Mouse (Mus musculus) forebrain, embryonic 13.5 days (tissue): ENCODE data around the gene Gpr19. TPM values are rescaled to one million over a fixed set of nuclear protein-coding genes. Genes with fewer than 3 reads are reported as not detected.

Experiments used
- ATAC-seq: fragments of 200-750 bp; cut with Nextera tagmentation; 2 replicates; pipeline ENCODE4 v1.8.0; 2017
- H3K27ac ChIP-seq: fragments of 300-500 bp; sonication (generic); 2 replicates; pipeline ENCODE4 v1.5.1; 2015; ENCODE audit warnings: inconsistent platforms, mild to moderate bottlenecking, moderate library complexity
- H3K27me3 ChIP-seq: fragments of 300-500 bp; sonication (generic); 2 replicates; pipeline ENCODE4 v1.6.1; 2015; ENCODE audit warnings: mild to moderate bottlenecking, inconsistent platforms
- H3K36me3 ChIP-seq: fragments of 300-500 bp; sonication (generic); 2 replicates; pipeline ENCODE4 v1.6.1; 2015; ENCODE audit warnings: mild to moderate bottlenecking, inconsistent platforms; ENCODE audit not compliant: poor library complexity, severe bottlenecking
- H3K4me1 ChIP-seq: fragments of 300-500 bp; sonication (generic); 2 replicates; pipeline ENCODE4 v1.6.1; 2015; ENCODE audit warnings: inconsistent platforms
- H3K4me2 ChIP-seq: fragments of 300-500 bp; sonication (generic); 2 replicates; pipeline ENCODE4 v1.6.1; 2015; ENCODE audit warnings: inconsistent platforms, mild to moderate bottlenecking, moderate library complexity
- H3K4me3 ChIP-seq: fragments of 300-500 bp; sonication (generic); 2 replicates; pipeline ENCODE4 v1.5.1; 2015; ENCODE audit warnings: mild to moderate bottlenecking, inconsistent platforms
- H3K9ac ChIP-seq: fragments of 300-500 bp; sonication (generic); 2 replicates; pipeline ENCODE4 v1.6.1; 2015; ENCODE audit warnings: mild to moderate bottlenecking, inconsistent platforms
- H3K9me3 ChIP-seq: fragments of 300-500 bp; sonication (generic); replicated peaks from 2 replicates; pipeline ENCODE4 v1.6.1; 2016; ENCODE audit warnings: inconsistent platforms
- WGBS: fragments of 180-500 bp; shearing (Covaris S2); methylation state at CpG from one replicate; pipeline ENCODE4 v1.1.7; 2015; 5-methylcytosine and 5-hydroxymethylcytosine counted together
- polyA plus RNA-seq: library from polyadenylated mRNA; unstranded; fragments of >200 nt; fragmentation: Nextera tagmentation; extraction: Ambion mirVana; gene quantifications from 2 replicates; pipeline ENCODE4 v1.2.1, GENCODE M21; 2015

The Gpr19 gene
- polyA plus RNA-seq, 1 experiment from 2014 or later = 46.4 TPM

DNA sequence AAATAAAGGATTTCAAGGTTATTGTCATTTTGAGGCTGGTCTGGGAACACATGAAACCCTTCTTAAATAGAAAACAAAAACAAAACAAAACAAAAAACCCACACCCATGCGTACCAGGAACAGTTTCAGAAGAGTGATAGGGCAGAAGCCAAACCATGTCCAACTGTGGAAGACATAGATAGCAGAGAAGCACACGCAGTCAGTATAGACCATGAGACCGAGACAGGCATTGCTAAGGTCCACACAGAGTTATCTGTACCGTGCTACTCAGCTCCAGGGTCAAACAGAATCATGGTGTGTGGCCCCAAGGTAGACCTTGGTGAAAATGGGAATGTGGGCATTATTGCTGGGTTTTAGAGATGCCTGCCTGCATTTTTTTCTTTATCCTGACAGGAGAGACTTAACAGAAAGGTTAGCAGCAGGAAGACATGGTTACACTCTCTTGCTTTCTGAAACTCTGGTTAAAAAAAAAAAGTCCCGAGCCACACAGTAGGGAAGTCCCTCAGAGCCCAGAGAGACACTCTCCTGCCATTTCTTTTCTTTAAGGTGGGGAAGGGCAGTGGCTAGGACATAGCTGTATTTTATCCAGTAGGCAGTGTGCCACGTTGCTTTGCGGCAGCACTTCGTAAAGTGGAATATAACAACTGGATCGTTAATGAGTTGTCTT is 63.7 kb downstream of the Gpr19 start:
- H3K4me3 ChIP-seq = no peak overlapping the region
- WGBS = 70% methylated on average over 9 of the region's 9 CpGs
- no peak for ATAC-seq
- H3K27me3 ChIP-seq = 0 out of 2 replicates have a peak, but pooled peaks cover 3% of the 10 kb centered on the region
- no peak overlapping the region for H3K4me2 ChIP-seq
- H3K9me3 ChIP-seq = no peaks in the 10 kb centered on the region
- H3K36me3 ChIP-seq = no peaks in the 10 kb centered on the region
- no peak overlapping the region for H3K9ac ChIP-seq
- peaks cover 6% of the 10 kb centered on the region; the same call in 1 of the 2 replicates for H3K4me1 ChIP-seq
- H3K27ac ChIP-seq = no peak overlapping the region

DNA sequence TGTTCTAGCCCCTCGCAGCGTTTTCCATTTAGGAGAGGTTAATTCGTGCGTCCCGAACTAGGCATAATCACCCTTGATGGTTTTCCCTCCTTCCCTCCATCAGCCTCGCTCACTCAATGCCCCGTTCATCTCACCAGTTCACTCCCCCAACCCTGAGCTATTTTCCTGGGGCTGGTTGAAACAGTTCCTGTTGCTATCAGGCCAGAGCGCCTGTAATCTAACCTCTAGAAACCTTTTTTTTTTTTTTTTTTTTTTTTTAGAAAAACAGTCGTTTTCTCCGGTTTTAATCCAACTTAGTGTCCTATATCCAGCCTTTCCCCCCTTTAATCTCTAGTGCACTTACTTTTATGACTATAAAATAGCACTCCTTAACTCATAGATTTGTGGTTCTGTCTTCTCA is 67.6 kb downstream of the Gpr19 start:
- Histone ChIP-seq H3K4me1 (peaks cover 17% of the 10 kb centered on the region), H3K9ac (peak overlapping the region; percentile 69), H3K4me2 (peak overlapping the region; percentile 85), H3K9me3 (no peaks in the 10 kb centered on the region), H3K27me3 (0 out of 2 replicates have a peak, but pooled peaks cover 3% of the 10 kb centered on the region), H3K4me3 (peak overlapping the region; percentile 65), H3K27ac (no peak overlapping the region), H3K36me3 (no peaks in the 10 kb centered on the region)
- no peak for ATAC-seq
- 4% methylated on average over 10 of the region's 10 CpGs for WGBS

DNA sequence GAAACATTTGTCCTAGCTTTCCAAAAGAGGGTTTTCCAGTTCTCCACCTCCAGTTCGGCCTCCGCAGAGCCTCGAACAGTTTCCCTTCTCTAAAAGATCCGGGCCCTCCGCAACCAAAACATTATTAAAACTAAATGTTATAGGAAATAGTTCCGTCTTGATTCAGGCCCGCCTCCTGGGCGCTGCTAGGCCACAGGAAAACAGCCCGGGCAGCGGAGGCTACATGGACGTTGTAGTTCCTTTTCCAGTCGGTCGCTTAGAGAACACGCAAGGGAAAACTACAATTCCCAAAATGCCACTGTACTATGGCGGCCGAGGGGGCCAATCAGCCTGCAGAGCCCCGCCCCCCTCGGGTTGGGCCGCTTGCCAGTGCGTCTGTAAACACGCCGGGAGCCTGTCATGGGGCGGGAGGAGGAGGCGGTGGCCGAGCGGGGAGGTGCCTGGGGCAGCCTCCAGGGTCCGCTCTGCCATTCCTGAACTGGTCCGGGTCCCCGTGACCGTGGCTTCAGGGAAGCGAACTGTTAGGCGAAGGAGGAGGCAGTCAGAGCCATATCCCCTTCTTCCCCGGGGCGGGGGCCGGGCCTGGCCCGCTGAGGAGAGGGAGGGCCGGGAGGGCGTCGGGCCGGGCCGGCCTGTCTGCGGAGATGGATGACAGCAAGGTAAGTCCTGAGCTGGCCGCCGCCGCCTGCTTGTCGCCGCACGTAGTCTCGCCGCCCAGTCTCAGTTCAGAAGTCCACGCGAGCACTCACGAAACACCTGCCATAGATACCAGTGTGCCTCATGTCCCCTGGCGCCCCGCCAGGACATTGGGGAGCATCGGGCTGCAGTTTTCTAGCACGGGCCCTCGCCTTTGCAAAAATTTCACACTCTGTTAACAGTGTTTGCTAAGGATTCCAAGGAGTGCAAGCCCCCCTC is 68.3 kb downstream of the Gpr19 start, which contains the start of gene Crebl2:
TSS of gene Crebl2 (plus strand) at position 369 of the 915 bp plus-strand sequence.
- H3K4me1 ChIP-seq = peaks cover 17% of the 10 kb centered on the region
- WGBS = under 1% methylated on average over 56 of the region's 58 CpGs
- H3K9me3 ChIP-seq = no peaks in the 10 kb centered on the region
- peak within 1 kb of the TSS; percentile 62 for H3K27ac ChIP-seq
- H3K27me3 ChIP-seq = 0 out of 2 replicates have a peak, but pooled peaks cover 3% of the 10 kb centered on the region
- H3K36me3 ChIP-seq = no peaks in the 10 kb centered on the region
- peak; percentile 98 for ATAC-seq
- peak within 1 kb of the TSS; percentile 69 for H3K9ac ChIP-seq
- peak within 1 kb of the TSS; percentile 85 for H3K4me2 ChIP-seq
- peak within 1 kb of the TSS; percentile 65 for H3K4me3 ChIP-seq

GRCm38 (mm10) chr6:134822844-134823243 is 75.5 kb downstream of the Gpr19 start:
- ATAC-seq = no peak
- Histone ChIP-seq H3K36me3 (no peaks in the 10 kb centered on the region), H3K4me2 (no peak overlapping the region), H3K27ac (no peak overlapping the region), H3K9me3 (no peaks in the 10 kb centered on the region; the same call in 1 of the 2 replicates), H3K27me3 (no peaks in the 10 kb centered on the region), H3K4me3 (no peak overlapping the region), H3K4me1 (0 out of 2 replicates have a peak, but pooled peaks cover 5% of the 10 kb centered on the region), H3K9ac (no peak overlapping the region)
- 73% methylated on average over 10 of the region's 10 CpGs for WGBS

GRCm38 (mm10) chr6:134820411-134820810 is 78.0 kb downstream of the Gpr19 start:
- H3K4me1 ChIP-seq = no peaks in the 10 kb centered on the region
- H3K27ac ChIP-seq = no peak overlapping the region
- no peak overlapping the region for H3K4me3 ChIP-seq
- H3K9me3 ChIP-seq = no peaks in the 10 kb centered on the region; the same call in 1 of the 2 replicates
- H3K27me3 ChIP-seq = no peaks in the 10 kb centered on the region
- H3K9ac ChIP-seq = no peak overlapping the region
- H3K36me3 ChIP-seq = no peaks in the 10 kb centered on the region
- 69% methylated on average over 6 of the region's 6 CpGs for WGBS
- ATAC-seq = no peak
- H3K4me2 ChIP-seq = no peak overlapping the region

GRCm38 (mm10) chr6:134819741-134820140 is 78.6 kb downstream of the Gpr19 start:
- Histone ChIP-seq H3K4me2 (no peak overlapping the region), H3K9ac (no peak overlapping the region), H3K9me3 (no peaks in the 10 kb centered on the region; the same call in 1 of the 2 replicates), H3K36me3 (no peaks in the 10 kb centered on the region), H3K4me1 (no peaks in the 10 kb centered on the region), H3K27me3 (no peaks in the 10 kb centered on the region), H3K4me3 (no peak overlapping the region), H3K27ac (no peak overlapping the region)
- ATAC-seq = no peak
- 64% methylated on average over 5 of the region's 5 CpGs for WGBS

Other genes starting within 250 kb of the Gpr19 start
- gene Dusp16, start 106.0 kb downstream of the Gpr19 start, polyA plus RNA-seq = 13.8 and 15.4 TPM in 2 replicates
- gene Crebl2, start 68.4 kb downstream of the Gpr19 start, polyA plus RNA-seq = 2.5 and 2.6 TPM in 2 replicates
- 48.8 and 58.5 TPM in 2 replicates for gene Cdkn1b, start 21.8 kb upstream of the Gpr19 start, polyA plus RNA-seq
- 3.5 and 3.6 TPM in 2 replicates for gene Apold1, start 83.1 kb upstream of the Gpr19 start, polyA plus RNA-seq
- gene Ddx47, start 113.0 kb upstream of the Gpr19 start, polyA plus RNA-seq = 93.9 and 101 TPM in 2 replicates
- gene Gprc5a, start 167.1 kb upstream of the Gpr19 start, polyA plus RNA-seq = 0.45 and 0.53 TPM in 2 replicates
- gene Gprc5d, start 219.7 kb upstream of the Gpr19 start, polyA plus RNA-seq = not detected in 2 replicates